Mouse (Mus musculus): ENCODE measurements around the gene Rasa2.

Gene Rasa2

GRCm38 (mm10) chr9:96638508-96638907, 7.1 kb upstream of the Rasa2 start:
- DNase-seq (ENCODE audit: low read depth, low spot score), result no peak

GRCm38 (mm10) chr9:96637157-96637548, 5.7 kb upstream of the Rasa2 start:
- no peak for DNase-seq (ENCODE audit: low read depth, low spot score)

GRCm38 (mm10) chr9:96636423-96637156, 5.2 kb upstream of the Rasa2 start:
- DNase-seq (ENCODE audit: low read depth, low spot score), result no peak

GRCm38 (mm10) chr9:96635899-96636298, 4.5 kb upstream of the Rasa2 start:
- DNase-seq (ENCODE audit: low read depth, low spot score), result no peak

- DNase-seq (ENCODE audit: low read depth, low spot score), result no peak
Measured at GRCm38 (mm10) chr9:96635176-96635575, 3.8 kb upstream of the Rasa2 start.

- no peak for DNase-seq (ENCODE audit: low read depth, low spot score)
Measured at GRCm38 (mm10) chr9:96633771-96634170, 2.4 kb upstream of the Rasa2 start.

- DNase-seq (ENCODE audit: low read depth, low spot score), result no peak
Measured at GRCm38 (mm10) chr9:96632756-96633155, 1.3 kb upstream of the Rasa2 start.

GRCm38 (mm10) chr9:96632073-96632690, 765 bp upstream of the Rasa2 start:
- no peak for DNase-seq (ENCODE audit: low read depth, low spot score)

- no peak for DNase-seq (ENCODE audit: low read depth, low spot score)
Measured at GRCm38 (mm10) chr9:96630571-96631388, 637 bp downstream of the Rasa2 start.

- no peak for DNase-seq (ENCODE audit: low read depth, low spot score)
Measured at GRCm38 (mm10) chr9:96629151-96629550, 2.3 kb downstream of the Rasa2 start.

GRCm38 (mm10) chr9:96627557-96628085, 3.8 kb downstream of the Rasa2 start:
- DNase-seq (ENCODE audit: low read depth, low spot score), result no peak

- DNase-seq (ENCODE audit: low read depth, low spot score), result no peak
Measured at GRCm38 (mm10) chr9:96627042-96627441, 4.4 kb downstream of the Rasa2 start.

- DNase-seq (ENCODE audit: low read depth, low spot score), result no peak
Measured at GRCm38 (mm10) chr9:96618448-96619176, 12.8 kb downstream of the Rasa2 start.

GRCm38 (mm10) chr9:96612297-96612696, 19.1 kb downstream of the Rasa2 start:
- no peak for DNase-seq (ENCODE audit: low read depth, low spot score)

- no peak for DNase-seq (ENCODE audit: low read depth, low spot score)
Measured at GRCm38 (mm10) chr9:96611693-96612293, 19.6 kb downstream of the Rasa2 start.

- no peak for DNase-seq (ENCODE audit: low read depth, low spot score)
Measured at GRCm38 (mm10) chr9:96610813-96611212, 20.6 kb downstream of the Rasa2 start.

- no peak for DNase-seq (ENCODE audit: low read depth, low spot score)
Measured at GRCm38 (mm10) chr9:96603416-96603815, 28.0 kb downstream of the Rasa2 start.

GRCm38 (mm10) chr9:96597899-96598298, 33.5 kb downstream of the Rasa2 start:
- DNase-seq (ENCODE audit: low read depth, low spot score), result no peak

- no peak for DNase-seq (ENCODE audit: low read depth, low spot score)
Measured at GRCm38 (mm10) chr9:96592670-96593600, 38.5 kb downstream of the Rasa2 start.

- DNase-seq (ENCODE audit: low read depth, low spot score), result no peak
Measured at GRCm38 (mm10) chr9:96589346-96589745, 42.1 kb downstream of the Rasa2 start.

Data from skeletal muscle tissue, adult 2 months (tissue).